Mouse (Mus musculus) v-Abl transformed pro-B cells (cell line): Measurements from ENCODE around the gene Olfr1342.

Experiments
- in situ Hi-C, 2 experiments: fragments of 400-800 bp; cut with MboI; formaldehyde crosslinking; loops; one replicate each; pipeline ENCODE4 v1.15.1; 2025; ENCODE audit not compliant: unreplicated experiment in 2 of 2

Gene Olfr1342

DNA sequence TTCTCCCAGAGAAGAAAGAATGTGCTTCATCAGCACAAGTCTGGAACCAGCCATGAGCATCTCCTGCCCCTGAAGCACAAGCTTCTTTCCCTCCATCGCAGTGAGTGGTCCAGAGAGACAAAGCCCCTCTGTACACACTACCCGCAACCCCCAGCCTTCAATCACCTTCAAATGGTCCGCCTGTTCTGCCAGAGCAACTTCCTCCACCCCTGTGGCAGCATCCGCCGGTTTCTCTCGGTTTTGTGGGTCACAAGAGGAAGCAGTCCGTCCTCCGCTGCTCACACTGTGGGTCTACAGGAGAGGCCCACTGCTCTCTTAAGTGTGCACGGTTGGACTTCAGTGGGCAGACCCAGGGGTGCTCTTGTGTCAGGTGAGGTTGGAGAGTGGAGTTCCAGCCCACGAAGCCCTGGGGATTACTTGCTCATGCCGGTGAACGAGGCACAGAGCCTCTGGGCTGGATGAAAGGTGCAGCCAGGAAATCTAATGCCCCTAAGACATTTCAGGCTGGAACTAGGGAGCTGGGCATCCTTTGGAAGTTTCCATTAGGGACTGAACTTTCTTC is at the start of gene Olfr1342:
Gene Olfr1342, minus strand, starts transcription at position 345 of the 562 bp plus-strand sequence.
- in situ Hi-C loops: no loop called here

DNA sequence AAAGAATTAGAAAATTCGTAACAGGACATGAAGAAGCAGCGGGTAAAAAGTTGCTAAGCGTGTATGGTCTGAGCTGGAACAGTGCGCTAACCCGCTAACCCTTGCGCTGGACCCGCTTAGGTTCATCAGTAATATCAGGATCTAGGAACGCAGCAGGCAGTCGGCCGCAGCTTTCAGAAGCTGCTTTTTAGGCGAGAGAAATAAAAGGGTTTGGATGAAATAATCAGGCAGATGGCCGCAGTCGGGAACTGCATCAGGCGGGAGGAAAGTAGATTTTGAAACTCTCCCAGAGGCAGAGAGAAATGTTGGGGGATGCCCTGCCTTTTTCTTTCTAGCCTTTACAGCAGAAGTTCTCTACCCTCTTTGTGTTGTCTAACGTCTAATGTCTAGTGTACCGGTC is 49.3 kb upstream of the Olfr1342 start:
- in situ Hi-C loops: no loop called here

DNA sequence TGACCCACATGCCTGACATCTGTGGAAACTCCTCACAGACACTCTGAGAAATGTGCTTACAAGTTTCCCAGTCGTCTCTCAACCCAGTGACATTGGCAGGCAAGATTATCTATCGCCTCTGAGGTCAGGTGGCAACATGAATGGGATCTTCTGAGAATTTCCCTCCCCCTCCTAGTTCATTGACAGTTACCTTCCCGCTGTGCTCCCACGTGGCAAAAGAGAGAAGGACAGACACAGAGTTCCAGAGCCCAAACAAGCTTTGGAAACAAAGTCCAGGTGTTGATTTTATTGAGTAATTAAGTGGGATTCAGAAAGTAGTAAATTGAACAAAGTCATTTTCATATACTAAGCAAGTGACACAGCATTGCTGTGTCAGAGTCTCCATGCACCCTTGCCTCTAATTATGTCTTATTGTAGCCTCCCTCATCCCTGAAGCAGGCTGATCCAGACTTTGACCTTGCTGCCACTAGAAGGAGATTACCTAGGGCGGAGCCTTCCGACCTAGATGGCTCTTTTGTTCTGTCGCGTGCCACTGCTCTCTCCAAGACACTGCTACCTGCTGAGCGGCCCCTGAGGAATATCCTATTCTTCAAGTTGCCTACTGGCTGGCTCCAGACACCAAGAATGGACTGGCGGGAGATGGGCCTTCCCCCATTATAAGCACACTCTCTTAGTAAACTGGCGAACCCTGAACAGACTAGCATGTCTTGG is 48.6 kb upstream of the Olfr1342 start:
- in situ Hi-C loops: no loop called here

DNA sequence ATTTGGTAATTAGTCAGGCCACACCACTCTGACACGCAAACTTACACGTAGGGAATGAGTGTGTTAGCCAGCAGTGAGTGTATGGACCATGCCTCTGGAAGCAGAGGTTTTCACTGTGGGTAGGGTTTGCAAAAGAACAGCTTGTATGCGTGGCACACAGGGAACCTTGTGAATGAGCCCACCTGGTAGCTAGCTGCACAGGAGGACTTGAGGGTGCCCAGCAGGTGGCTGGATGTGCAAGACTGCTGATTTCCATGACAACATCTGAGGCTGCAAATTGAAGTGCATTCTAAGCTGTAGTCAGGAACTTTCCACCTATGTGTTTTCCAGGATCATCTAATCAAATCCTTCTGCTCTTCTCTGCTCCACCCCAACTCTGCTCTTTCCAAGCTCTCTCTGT is 47.0 kb upstream of the Olfr1342 start:
- in situ Hi-C loops: no loop called here

DNA sequence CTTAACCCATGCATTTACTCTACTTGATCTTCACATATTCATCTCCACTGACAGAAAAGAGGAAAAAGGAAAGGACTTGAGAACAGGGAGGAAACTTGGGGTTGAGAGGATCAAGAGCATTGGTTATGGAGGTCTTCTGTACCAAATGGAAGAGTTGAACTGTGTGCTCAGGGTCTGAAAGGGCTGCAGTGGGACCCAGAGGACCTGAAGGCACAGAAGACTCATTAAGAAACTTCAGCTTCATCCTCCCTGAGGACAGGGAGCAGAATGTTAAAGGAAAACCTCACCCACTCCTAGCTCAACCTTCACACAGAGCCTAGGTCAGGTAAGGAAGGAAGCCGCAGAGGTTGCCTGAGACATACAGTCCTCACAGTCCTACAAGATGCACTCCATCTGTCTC is 39.3 kb upstream of the Olfr1342 start, which contains the start of gene Olfr1339:
Gene Olfr1339, plus strand, starts transcription at position 301 of the 400 bp plus-strand sequence.
- in situ Hi-C loops: no loop called here

DNA sequence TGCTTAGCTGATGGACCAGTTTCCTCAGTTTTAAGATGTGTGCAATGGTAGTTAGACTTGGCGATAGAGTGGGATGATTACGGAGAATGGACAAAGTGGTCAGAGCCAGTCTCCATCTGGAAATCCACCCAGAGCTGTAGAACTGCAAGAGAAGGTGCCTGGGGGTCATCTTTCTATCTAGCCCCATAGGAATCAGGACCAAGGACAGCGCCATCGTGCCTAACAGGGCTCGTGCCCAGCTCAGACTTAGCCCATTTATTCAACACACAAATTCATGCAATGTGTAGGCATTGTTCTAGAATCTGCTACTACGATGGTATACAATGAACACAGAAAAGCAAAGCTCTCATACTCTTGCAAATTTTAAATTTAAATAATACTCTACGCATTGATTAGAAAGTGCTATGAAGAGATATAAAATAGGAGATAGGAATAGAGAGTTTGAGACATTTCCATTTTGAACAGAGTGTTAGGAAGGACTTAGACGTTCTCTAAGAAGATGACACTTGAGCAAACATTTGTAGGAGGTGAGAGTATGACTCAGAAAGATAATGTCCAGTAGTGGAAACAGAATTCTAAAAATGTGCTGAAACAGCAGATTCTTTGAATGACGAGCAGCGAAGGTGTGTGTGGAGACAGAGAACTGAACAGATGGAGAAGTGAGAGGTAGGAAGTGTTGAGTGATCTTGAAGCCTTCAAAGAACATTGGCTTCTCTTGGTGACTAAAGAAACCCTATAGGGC is 29.4 kb upstream of the Olfr1342 start:
- in situ Hi-C loops: no loop called here

DNA sequence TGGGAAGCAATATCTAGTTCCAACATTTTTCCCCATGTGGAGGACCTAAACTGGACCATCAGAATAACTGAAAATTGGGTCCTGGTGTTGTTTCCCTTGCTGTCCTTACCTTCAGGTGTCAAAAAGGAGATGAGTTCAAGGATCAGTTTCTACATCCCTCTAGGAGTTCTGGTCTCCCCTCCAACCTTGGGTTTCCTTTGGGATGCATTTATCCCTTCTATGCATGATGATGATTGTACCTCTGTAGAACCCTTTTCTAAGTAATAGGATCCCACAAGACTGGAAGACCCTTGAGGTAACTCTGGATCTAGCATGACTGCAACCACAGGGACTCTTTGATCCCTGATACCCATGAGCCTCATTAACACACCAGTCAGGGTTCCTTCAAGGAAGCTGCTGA is 27.3 kb upstream of the Olfr1342 start, which contains the start of gene Olfr1340:
Gene Olfr1340, plus strand, starts transcription at position 301 of the 400 bp plus-strand sequence.
- in situ Hi-C loops: no loop called here

DNA sequence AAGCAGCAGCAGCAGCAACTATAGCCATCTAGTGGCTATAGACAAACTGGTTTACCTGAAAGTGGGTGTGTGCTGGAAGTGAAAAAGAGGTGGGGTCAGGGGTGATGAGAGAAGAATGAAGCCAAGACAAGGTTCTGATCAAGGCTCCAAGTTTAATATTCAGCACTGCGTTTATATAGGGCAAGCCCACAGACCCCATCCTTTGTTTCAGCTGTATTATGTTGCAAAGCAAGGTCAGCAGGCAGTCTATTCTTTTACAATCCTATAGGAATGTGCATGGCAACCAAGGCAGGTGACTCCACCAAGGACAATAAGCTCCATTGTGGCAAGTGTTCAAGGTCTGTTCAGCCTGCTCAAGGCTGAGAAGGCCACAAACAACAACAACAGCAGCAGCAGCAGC is 19.1 kb upstream of the Olfr1342 start:
- in situ Hi-C loops: no loop called here

DNA sequence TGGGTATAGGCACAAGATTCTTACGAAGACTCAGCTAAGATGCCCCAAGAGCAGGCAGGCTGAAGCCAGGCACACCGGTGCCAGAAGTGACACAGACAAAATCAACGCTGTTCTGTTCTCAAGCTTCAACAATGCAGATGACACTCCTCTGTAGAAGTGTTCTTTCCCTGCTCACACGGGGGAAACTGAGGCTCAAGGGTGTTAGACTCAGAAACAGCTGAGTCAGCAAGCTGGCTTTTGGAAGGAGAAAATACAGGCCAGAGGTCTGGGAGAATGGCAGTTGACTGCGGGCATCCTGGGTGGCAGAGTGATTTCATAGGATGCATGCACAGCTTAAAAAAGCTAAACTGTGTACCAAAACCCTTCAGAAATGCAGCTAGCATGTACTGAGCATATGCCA is 15.5 kb upstream of the Olfr1342 start:
- in situ Hi-C loops: no loop called here

DNA sequence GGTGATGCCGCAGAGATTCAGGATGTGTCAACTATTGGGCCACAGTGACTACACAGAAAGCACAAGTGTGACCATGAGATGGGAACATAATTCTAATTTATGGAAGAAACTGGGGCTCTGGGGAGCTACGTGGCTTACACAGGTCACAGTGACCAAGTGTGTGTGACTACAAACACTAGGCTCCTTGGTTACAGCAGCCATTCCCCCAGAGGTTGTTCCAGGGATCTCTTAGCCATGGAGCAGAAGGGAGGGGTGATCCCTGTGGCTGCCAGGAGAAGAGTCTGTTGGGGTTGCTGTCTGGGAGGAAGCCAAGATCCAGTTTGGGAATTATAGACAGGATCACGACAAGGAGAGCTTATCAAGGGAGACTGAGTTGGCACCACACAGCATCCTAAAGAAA is 10.7 kb upstream of the Olfr1342 start, which contains the start of gene Olfr1341:
Gene Olfr1341, plus strand, starts transcription at position 301 of the 400 bp plus-strand sequence.
- in situ Hi-C loops: no loop called here

DNA sequence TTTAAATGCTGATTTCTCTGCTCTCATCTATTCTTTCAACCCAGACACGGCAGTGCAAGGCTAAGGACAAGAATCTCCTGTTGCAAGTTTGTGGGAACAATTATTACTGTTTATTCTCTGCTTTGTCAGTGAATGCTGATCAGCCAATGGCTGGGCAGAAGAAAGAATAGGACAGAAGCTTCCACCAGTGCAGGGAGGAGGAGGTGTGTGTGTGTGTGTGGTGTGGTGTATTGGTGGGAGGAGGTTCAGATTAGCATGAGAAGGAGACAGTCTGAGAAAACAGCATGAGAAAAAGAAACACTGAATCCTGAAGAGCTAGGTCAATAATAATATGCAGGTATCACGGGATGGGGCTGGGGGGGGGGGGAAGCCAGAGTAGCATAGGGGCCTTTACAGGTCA is 1.3 kb upstream of the Olfr1342 start:
- in situ Hi-C loops: no loop called here

DNA sequence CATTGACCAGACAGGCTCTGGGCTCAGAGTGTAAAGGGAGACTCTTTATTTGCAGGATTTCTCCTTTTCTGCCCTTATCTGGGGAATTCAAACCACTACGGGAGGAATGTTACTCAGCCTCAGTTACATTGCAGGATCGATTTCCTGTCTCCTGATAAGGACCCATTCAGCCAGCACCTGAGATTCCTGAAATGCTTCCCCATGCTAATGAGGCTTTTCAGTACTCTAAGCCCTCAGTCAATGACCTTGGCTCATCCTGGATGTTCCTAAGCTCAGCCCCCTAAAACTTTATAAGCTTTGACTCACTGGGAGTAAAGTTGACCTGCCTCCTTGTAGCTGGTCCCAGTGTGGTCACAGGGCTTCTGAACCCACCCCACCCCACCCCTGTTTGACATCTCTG is 5.5 kb downstream of the Olfr1342 start:
- in situ Hi-C loops: no loop called here

DNA sequence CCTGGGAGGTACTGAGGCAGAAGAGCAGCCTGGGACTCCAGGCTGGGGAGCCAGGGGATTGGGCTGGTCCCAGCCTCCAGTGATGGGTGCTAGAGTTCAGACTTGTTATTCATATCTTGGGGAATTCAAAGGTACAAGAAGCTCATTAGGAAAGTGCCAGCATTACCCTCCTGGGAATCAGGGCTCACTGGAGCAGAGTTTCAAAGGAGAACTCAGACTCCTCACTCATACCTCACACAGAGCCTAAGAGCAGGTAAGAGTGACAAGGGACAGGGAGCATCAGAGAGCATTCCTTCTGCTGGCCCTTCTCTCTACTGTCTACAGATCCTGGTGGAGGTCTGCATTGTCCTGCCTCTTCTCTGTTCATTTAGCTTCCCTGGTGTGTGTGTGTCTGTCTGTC is 33.9 kb downstream of the Olfr1342 start, which contains the start of gene Olfr62:
Gene Olfr62, plus strand, starts transcription at position 301 of the 400 bp plus-strand sequence.
- in situ Hi-C loops: no loop called here

DNA sequence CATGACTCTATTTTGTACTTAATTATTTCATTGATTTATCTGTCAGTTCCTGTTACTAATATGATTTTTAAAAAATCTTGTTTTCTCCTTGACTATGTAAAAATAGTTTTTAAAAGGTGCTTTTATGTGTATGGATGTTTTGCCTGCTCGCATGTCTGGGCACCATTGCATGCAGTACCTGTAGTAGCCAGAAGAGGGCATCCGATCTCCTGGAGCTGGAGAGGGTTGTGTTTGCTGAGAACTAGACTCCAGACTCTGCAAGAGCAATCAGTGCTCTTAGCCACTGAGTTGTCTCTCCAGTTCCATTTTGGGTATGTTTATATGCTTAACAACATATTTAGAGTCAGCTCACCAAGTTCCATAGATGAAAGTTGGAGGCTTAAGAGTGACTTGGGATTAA is 47.3 kb downstream of the Olfr1342 start:
- in situ Hi-C loops: loop anchor here (10.0 kb wide), 3 partner anchors 360 to 560 kb away; no protein-coding TSS in a partner anchor

DNA sequence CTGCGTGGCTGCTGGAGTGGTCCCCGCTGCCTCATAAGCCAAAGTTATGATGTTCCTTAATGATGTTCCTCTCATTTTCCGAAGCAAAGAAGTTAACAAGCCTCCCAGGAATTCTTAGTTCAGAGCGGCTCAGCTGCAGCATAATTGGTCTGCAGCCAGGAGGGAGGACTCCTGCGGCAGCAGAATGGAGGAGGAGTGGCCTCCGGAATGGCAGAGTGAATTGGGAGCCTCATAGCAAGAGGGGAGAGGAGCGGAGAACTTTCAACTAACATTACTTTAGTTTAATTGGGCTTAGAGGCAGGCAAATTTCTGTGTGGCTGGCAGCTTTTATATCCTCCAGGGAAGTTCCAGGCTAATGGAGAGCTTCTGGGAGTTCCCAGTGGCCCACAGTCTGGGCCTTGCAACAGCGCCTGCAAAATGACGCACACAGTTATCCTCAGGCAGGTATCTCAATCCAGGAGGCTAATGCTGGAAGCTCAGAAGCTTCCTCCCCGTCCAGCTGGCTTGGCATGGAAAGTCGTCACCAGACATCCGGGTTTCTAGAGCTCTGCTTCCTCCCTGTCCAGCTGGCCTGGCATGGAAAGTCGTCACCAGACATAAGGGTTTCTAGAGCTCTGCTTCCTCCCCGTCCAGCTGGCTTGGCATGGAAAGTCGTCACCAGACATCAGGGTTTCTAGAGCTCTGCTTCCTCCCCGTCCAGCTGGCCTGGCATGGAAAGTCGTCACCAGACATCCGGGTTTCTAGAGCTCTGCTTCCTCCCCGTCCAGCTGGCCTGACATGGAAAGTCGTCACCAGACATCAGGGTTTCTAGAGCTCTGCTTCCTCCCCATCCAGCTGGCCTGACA is 50.0 kb downstream of the Olfr1342 start:
- in situ Hi-C loops: loop anchor here (5.0 to 10.0 kb wide), 4 partner anchors 362 to 562 kb away; no protein-coding TSS in a partner anchor
